Mouse (Mus musculus) kidney, embryonic 15.5 days (tissue): Measurements from ENCODE around the gene Vwa7. TPM values are rescaled to one million over a fixed set of nuclear protein-coding genes. Genes with fewer than 3 reads are reported as not detected.
"Not testable (repeated sequence)": the region's sequence is repeated elsewhere in the genome, so short reads cannot be mapped to it uniquely, and the experiment has no call there.

Experiments used
- ATAC-seq: fragments of 200-750 bp; cut with Nextera tagmentation; replicated peaks from 2 replicates; pipeline ENCODE4 v1.8.0; 2017; ENCODE audit warnings: moderate TSS enrichment; ENCODE audit not compliant: low FRiP score
- H3K27ac ChIP-seq: fragments of 300-500 bp; sonication (generic); 2 replicates; pipeline ENCODE4 v1.5.1; 2015; ENCODE audit warnings: mild to moderate bottlenecking, inconsistent platforms
- H3K27me3 ChIP-seq: fragments of 300-500 bp; sonication (generic); 2 replicates; pipeline ENCODE4 v1.6.1; 2015; ENCODE audit warnings: inconsistent platforms
- H3K36me3 ChIP-seq: fragments of 300-500 bp; sonication (generic); 2 replicates; pipeline ENCODE4 v1.6.1; 2015; ENCODE audit warnings: inconsistent platforms
- H3K4me1 ChIP-seq: fragments of 300-500 bp; sonication (generic); 2 replicates; pipeline ENCODE4 v1.6.1; 2015; ENCODE audit warnings: inconsistent platforms
- H3K4me2 ChIP-seq: fragments of 300-500 bp; sonication (generic); 2 replicates; pipeline ENCODE4 v1.6.1; 2015; ENCODE audit warnings: moderate library complexity, mild to moderate bottlenecking, inconsistent platforms
- H3K4me3 ChIP-seq: fragments of 300-500 bp; sonication (generic); replicated peaks from 2 replicates; pipeline ENCODE4 v1.5.1; 2015; ENCODE audit warnings: mild to moderate bottlenecking, inconsistent platforms
- H3K9ac ChIP-seq: fragments of 300-500 bp; sonication (generic); 2 replicates; pipeline ENCODE4 v1.6.1; 2015; ENCODE audit warnings: mild to moderate bottlenecking, inconsistent platforms
- H3K9me3 ChIP-seq: fragments of 300-500 bp; sonication (generic); replicated peaks from 2 replicates; pipeline ENCODE4 v1.6.1; 2016; ENCODE audit warnings: inconsistent platforms
- WGBS: fragments of 180-500 bp; shearing (Covaris S2); methylation state at CpG from one replicate; pipeline ENCODE4 v1.1.7; 2015; ENCODE audit warnings: mixed read lengths; 5-methylcytosine and 5-hydroxymethylcytosine counted together
- polyA plus RNA-seq: library from polyadenylated mRNA; unstranded; fragments of >200 nt; fragmentation: Nextera tagmentation; extraction: Ambion mirVana; gene quantifications from 2 replicates; pipeline ENCODE4 v1.2.1, GENCODE M21; 2015

Vwa7 gene
- polyA plus RNA-seq, 1 experiment from 2014 or later: 0.29 TPM

DNA sequence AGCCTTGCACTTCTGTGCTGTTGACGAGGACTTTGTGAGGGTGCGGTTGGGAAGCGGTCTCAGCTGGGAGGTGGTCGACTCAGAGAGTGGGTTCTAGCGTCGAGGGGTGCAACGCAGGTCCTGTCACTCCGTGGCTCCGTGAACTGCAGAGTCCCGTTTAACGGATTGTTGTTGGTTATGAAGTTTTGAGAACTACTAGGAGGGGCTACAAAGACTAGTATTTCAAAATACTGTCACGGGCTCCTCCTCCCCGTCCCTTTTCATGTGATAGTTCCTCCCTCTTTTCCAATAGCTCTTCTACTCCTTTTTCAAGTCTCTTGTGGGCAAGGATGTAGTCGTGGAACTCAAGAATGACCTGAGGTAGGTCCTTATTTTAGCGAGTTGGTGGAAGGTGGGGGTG, 34.1 kb upstream of the Vwa7 start:
- peaks cover 25% of the 10 kb centered on the region for H3K36me3 ChIP-seq
- peak overlapping the region; percentile 84 for H3K4me2 ChIP-seq
- no peaks in the 10 kb centered on the region for H3K9me3 ChIP-seq
- H3K4me3 ChIP-seq: peak overlapping the region; percentile 93
- H3K9ac ChIP-seq: peak overlapping the region; percentile 96
- H3K27ac ChIP-seq: peak overlapping the region; percentile 100
- H3K27me3 ChIP-seq: no peaks in the 10 kb centered on the region
- 0% methylated on average over 15 of the region's 15 CpGs for WGBS
- peaks cover 34% of the 10 kb centered on the region for H3K4me1 ChIP-seq
- ATAC-seq: no peak; the same call in 1 of the 2 replicates

DNA sequence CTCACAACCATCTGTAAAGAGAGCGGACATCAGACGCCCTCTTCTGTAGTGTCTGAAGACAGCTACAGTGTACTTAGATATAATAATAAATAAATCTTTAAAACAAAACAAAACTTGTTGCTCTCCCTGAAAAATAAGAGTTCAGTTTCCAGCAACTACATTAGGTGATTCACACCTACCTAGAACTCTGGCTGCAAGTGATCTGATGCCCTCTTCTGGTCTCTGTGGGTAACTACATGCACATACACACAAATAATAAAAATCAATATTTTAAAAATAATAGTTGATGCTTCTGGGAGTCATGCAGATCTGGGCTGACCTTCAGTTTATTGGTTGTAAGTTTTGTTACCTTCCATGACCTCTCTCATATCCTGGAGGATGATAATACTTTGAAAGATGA, 32.2 kb upstream of the Vwa7 start:
- Histone ChIP-seq H3K4me1 (peaks cover 34% of the 10 kb centered on the region), H3K4me2 (no peak overlapping the region), H3K9ac (no peak overlapping the region), H3K4me3 (no peak overlapping the region), H3K9me3 (no peaks in the 10 kb centered on the region), H3K27me3 (no peaks in the 10 kb centered on the region), H3K27ac (no peak overlapping the region), H3K36me3 (peaks cover 35% of the 10 kb centered on the region)
- 70% methylated on average over 2 of the region's 2 CpGs for WGBS
- ATAC-seq: no peak

DNA sequence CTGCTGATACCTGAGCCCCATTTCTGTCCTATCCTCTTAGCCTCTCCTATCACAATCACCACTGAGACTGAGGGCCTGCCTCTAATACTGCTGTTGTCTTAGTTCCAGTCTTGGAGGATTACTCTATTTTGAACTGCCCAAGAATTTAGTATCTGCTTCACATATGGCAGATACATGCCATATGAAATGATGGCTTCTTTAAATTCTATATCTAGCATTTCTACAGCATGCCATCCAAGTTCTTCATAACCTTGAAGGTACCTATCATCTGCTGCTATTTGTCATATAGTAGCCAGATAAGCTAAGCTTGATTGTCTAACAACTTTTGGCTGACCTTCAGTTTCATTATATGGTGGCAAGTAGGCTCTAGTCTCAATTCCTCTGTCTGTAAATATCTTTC, 21.6 kb upstream of the Vwa7 start:
- Histone ChIP-seq H3K27me3 (no peaks in the 10 kb centered on the region), H3K27ac (no peak overlapping the region), H3K4me1 (peaks cover 28% of the 10 kb centered on the region), H3K4me2 (no peak overlapping the region), H3K36me3 (peaks cover 61% of the 10 kb centered on the region), H3K4me3 (no peak overlapping the region), H3K9me3 (no peaks in the 10 kb centered on the region), H3K9ac (no peak overlapping the region)
- no peak for ATAC-seq

DNA sequence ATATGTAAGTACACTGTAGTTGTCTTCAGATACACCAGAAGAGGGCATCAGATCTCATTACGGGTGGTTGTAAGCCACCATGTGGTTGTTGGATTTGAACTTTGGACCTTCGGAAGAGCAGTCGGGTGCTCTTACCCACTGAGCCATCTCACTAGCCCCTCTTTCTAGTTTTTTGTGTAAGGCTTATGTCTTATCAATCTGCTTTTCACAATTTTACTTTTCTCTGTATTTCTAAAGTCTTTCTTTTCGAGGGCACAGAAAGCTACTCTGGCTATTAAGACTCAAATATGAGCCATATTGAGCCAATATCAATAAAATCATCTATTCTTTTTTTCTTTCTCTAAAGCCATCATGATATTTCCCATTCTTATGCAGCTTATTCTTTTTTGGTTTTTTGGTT, 21.2 kb upstream of the Vwa7 start:
- not testable (repeated sequence) for H3K4me3 ChIP-seq, H3K9ac ChIP-seq, H3K9me3 ChIP-seq, H3K4me2 ChIP-seq, H3K27ac ChIP-seq, H3K27me3 ChIP-seq, ATAC-seq
- 93% methylated on average over 4 of the region's 4 CpGs for WGBS
- H3K4me1 ChIP-seq: peaks cover 31% of the 10 kb centered on the region
- H3K36me3 ChIP-seq: peaks cover 58% of the 10 kb centered on the region

DNA sequence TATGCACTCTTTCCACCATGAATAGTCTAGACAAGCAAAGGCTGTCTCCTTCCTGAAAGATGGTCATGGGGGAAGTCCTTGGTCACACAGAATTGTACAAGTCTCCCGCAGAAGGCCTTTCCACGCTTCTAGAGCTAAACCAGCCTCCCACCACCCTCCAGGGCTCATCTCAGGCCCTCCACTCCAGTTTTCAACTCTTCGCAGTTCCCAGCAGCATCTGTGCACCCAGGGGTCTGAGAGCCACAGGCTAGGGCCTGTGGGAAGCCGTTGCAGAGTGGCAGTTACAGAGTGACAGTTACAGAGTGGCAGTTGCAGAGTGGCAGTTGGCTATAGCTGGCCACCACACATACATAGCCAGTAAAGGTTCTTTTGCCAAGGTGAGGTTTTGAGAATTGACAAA, 20.5 kb upstream of the Vwa7 start:
- H3K36me3 ChIP-seq: peaks cover 51% of the 10 kb centered on the region
- not testable (repeated sequence) for H3K4me2 ChIP-seq, H3K9ac ChIP-seq, ATAC-seq, H3K27me3 ChIP-seq, H3K27ac ChIP-seq, H3K4me3 ChIP-seq, H3K9me3 ChIP-seq
- peaks cover 31% of the 10 kb centered on the region for H3K4me1 ChIP-seq
- WGBS: over 99% methylated on average over 4 of the region's 4 CpGs

DNA sequence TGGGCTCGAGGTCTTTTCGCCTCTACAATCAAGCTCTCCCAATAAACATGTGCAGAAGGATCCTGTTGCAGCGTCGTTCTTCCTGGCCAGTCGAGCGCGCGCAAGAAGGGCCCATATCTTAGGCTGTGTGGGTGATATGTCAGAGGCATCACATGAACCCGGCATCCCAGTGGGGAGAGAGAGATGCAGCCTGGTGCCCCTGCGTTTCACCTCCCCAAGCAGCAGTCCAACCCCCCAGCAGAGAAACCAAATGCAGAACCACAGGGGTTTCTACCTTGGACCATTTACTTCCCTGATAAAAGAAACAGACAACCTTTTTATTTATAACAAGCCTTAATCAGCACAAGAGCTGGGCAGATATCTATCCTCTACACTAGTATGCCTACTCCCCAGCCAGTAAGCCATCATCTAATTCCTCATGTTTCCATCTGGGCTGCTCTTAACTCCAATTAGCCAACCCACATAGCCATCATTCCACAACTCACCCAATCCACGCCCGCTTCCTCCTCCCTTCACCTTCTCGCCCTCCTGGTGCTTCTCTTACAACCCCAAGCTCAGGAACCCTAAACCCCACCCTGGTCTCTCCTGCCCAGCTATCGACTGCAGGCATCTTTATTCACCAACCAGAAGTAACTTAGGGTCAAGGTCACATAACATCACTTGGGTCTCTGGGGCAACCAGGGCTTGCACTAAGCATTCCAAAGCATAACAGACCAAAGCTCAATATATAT, 19.8 kb upstream of the Vwa7 start:
- Histone ChIP-seq H3K36me3 (peaks cover 45% of the 10 kb centered on the region), H3K4me3 (no peak overlapping the region), H3K4me2 (peak overlapping the region; percentile 23), H3K9ac (0 out of 2 replicates have a peak overlapping the region, but pooled peaks have one; percentile 14), H3K4me1 (peaks cover 31% of the 10 kb centered on the region), H3K27me3 (no peaks in the 10 kb centered on the region), H3K9me3 (no peaks in the 10 kb centered on the region), H3K27ac (no peak overlapping the region)
- WGBS: 76% methylated on average over 13 of the region's 14 CpGs
- ATAC-seq: no peak

DNA sequence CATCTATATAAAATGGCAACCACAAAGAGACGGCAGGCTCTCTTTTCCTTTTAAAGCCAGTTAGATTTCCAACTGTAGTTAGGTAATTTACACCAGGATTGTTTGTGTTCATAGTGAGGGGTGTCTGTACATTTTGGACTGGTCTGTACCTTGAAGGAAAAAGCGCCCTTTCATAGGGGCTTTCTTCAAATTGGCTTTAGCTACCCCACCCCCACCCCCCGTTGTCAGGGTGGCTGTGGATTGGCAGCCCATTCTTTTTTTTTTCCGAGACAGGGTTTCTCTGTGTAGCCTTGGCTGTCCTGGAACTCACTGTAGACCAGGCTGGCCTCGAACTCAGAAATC, 19.3 kb upstream of the Vwa7 start:
- no peak overlapping the region; the same call in 1 of the 2 replicates for H3K4me3 ChIP-seq
- H3K27ac ChIP-seq: no peak overlapping the region
- peaks cover 39% of the 10 kb centered on the region for H3K36me3 ChIP-seq
- ATAC-seq: no peak
- 89% methylated on average over 5 of the region's 5 CpGs for WGBS
- H3K9ac ChIP-seq: no peak overlapping the region
- H3K9me3 ChIP-seq: no peaks in the 10 kb centered on the region
- H3K4me1 ChIP-seq: peaks cover 34% of the 10 kb centered on the region
- no peaks in the 10 kb centered on the region for H3K27me3 ChIP-seq
- H3K4me2 ChIP-seq: peak overlapping the region; percentile 23; the same call in 1 of the 2 replicates

DNA sequence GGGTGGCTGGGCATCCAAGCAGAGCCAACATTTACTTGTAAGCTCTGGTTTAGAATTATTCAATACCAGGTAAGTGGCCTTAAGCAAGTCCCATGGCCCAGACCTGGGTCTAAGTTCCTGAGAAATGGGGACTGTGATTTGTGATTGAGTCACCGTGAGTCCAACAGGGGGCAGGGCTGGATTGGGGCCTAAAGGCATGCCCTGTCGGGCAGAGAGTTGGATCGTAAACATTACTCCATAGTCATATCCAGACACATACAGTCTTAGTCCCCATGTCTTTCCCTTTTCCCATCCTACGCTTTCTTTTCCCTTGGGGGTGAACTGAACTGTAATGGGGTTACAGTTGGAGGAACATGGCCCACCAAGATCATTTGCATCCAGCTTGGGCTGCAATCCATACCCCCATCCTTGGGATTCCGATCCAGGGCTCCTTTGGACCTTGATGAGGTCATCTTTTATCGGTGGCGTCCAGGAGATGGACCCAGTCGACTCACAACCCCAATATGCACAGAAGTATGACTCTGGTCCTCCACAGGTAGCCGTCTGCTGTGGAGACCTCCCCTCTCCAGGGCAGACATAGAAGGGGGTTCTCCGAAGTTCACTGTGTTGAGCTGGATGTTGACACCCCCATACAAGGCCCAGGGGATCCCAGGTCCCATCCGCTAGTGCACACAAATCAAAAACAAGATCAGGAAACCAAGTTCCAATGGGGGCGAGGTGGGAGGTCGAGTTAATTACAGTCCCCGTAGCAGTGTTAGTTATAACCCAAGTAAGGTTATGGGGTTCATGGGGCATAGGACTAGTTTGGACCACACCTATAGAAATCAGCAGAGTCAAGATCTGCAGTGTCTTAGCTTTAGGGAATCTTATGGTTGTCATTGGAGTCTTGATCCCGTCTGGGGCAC, 17.6 kb upstream of the Vwa7 start:
- 92% methylated on average over 15 of the region's 15 CpGs for WGBS
- H3K27me3 ChIP-seq: no peaks in the 10 kb centered on the region
- H3K9ac ChIP-seq: no peak overlapping the region
- peaks cover 51% of the 10 kb centered on the region for H3K4me1 ChIP-seq
- ATAC-seq: no peak
- H3K4me3 ChIP-seq: peak overlapping the region; percentile 82; the same call in 1 of the 2 replicates
- peak overlapping the region; percentile 96 for H3K4me2 ChIP-seq
- H3K27ac ChIP-seq: no peak overlapping the region
- H3K36me3 ChIP-seq: peaks cover 34% of the 10 kb centered on the region
- no peaks in the 10 kb centered on the region for H3K9me3 ChIP-seq

DNA sequence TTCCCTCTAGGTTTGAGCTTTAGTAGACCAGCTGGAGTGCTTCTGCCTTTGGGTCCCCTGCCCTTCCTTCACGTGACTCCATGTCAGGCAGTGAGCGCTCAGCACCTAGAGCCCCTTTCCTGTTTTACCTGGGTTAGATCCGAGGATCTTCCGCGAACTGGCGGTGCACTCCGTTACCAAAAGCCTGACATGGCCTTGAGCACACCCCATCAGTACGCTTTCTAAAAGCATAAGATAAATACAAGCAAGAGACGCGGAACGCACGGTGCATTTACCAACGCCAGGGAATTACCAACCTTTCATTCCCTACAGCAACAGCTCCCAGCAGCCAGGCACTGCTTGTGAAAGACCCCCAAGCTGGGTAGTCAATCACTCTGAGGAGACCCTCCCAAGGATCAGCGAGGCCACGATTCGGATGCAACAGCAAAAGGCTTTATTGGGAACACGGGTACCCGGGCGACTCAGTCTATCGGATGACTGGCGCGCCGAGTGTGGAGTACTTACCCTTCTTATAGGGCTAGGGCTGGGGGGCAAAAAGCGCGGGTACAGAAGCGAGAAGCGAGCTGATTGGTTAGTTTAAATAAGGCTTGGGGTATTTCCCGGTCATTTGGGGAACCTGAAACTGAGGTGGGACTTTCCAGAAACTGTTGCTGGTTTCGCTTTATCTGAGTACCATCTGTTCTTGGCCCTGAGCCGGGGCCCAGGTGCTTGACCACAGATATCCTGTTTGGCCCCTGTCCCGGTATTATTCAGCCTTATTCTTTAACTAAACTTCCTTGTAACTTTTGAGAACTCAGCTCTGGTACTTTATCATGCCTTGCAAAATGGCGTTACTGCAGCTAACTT, 16.3 kb upstream of the Vwa7 start:
- WGBS: 16% methylated on average over 30 of the region's 32 CpGs
- Histone ChIP-seq H3K36me3 (peaks cover 47% of the 10 kb centered on the region), H3K4me3 (peak overlapping the region; percentile 82), H3K27ac (peak overlapping the region; percentile 99), H3K9ac (peak overlapping the region; percentile 95), H3K4me2 (peak overlapping the region; percentile 96), H3K4me1 (peaks cover 51% of the 10 kb centered on the region)
- not testable (repeated sequence) for H3K9me3 ChIP-seq, ATAC-seq, H3K27me3 ChIP-seq

DNA sequence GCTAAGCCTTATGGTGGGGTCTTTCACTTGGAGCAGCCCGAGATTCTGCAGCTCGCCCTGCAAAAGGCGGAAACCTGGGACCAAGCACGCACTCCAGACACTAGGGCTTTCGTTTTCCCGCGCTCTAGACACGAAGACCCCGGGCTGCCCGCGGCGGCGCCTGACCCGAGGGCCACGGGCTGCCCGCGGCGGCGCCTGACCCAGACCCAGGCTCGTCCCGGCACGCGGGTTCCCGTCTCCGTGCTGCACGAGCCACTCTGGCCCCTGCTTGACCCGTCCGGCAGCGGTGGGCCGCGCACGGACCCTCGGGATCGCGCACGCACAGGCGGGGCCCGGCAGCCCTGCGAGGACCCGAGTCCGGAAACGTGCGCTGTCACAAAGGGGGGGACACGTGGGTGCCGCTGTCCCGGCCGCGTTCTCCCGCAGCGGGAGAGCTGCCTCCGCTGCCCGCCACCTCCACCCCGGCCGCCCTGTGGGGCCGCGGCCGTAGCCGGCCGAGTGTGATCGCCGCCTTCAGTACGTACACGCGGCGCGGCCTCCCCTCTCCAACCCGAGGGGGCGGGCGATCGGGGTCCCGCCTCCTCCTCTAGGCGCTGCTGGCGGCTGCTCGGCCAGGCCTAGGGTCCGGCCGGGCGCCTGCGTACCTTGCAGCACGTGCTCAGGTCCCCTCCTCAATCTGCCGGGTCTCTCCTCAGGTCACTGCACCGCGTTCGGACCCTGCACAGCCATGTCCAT, 15.5 kb upstream of the Vwa7 start, which contains the start of gene Vars:
TSS of gene Vars (plus strand) at position 271 of the 735 bp plus-strand sequence.
- H3K27ac ChIP-seq: peak within 1 kb of the TSS; percentile 99

More for the DNA sequence above, 15.5 kb upstream of the Vwa7 start, which contains the start of gene Vars:
- Histone ChIP-seq H3K4me1 (peaks cover 51% of the 10 kb centered on the region), H3K9ac (peak within 1 kb of the TSS; percentile 95), H3K36me3 (peaks cover 50% of the 10 kb centered on the region), H3K4me3 (peak within 1 kb of the TSS; percentile 82), H3K4me2 (peak within 1 kb of the TSS; percentile 96), H3K27me3 (no peaks in the 10 kb centered on the region), H3K9me3 (no peaks in the 10 kb centered on the region)
- under 1% methylated on average over 80 of the region's 83 CpGs for WGBS
- peak; percentile 94 for ATAC-seq
